8 mouse cellular contexts compared by ENCODE assay signal in the genomic region with DNA sequence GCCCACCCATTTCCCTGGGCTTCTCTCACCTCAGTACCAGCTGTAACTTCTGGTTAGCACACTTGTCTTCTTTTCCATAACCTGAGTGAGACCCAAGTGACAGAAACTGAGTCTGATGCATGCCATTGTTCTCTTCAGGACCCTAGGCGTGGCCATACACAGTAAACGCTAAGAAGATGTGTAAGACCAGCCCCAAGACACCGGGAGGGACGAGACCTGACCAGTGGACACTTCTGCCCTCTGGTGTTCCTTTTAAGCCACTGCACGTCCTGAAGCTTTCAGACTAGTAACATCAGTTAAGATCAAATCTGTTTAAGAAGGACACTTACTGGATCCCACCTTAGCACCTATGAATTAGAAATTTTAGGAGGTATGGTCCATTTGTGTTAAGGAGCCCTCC. TPM values are rescaled to one million over a fixed set of nuclear protein-coding genes. Genes with fewer than 3 reads are reported as not detected.
DNase-seq lines count a peak whose midpoint lies in the region; ATAC-seq and TF ChIP-seq lines count a peak whose summit lies in the region.

No protein-coding gene starts in this region.

- in situ Hi-C loops in Patski (cut with MboI; ENCODE audit: low pct_unique_long_range_greater_than_20kb) = no loop called here

- no peak overlapping the region for H3K4me3 ChIP-seq in heart, adult 2 months
- H3K4me3 ChIP-seq in heart, embryonic 12.5 days = no peak overlapping the region
- no peak overlapping the region for H3K4me3 ChIP-seq in heart, postnatal 0 days (ENCODE audit: low read depth, low read length)
- H3K4me3 ChIP-seq in midbrain, embryonic 15.5 days = no peak overlapping the region
- H3K4me3 ChIP-seq in stomach, postnatal 0 days (ENCODE audit: low read depth, low read length) = no peak overlapping the region

- no peaks in the 10 kb centered on the region for H3K9me3 ChIP-seq in heart, embryonic 12.5 days (replicated peaks)
- H3K9me3 ChIP-seq in heart, postnatal 0 days (replicated peaks; ENCODE audit: control insufficient read depth, low read length) = no peaks in the 10 kb centered on the region
- H3K9me3 ChIP-seq in midbrain, embryonic 15.5 days = no peaks in the 10 kb centered on the region
- no peaks in the 10 kb centered on the region for H3K9me3 ChIP-seq in stomach, postnatal 0 days (ENCODE audit: control insufficient read depth, low read length)

- peak; percentile 66 to 72 for DNase-seq in heart, adult 2 months
- DNase-seq in Patski (ENCODE audit: low read depth, low spot score) = no peak
- DNase-seq in embryo, embryonic 9.5 days (ENCODE audit: extremely low spot score) = peak; percentile 74
- peak; percentile 81 for DNase-seq in heart, postnatal 0 days (ENCODE audit: low spot score)
- peak; percentile 78 to 85 for DNase-seq in left cerebral cortex, postnatal 25 days (ENCODE audit: low spot score in 2 of 2)
- DNase-seq in stomach, postnatal 0 days (ENCODE audit: low spot score) = peak; percentile 63

- POLR2A ChIA-PET in Patski (lab: Charles Lee) = interaction anchor here (0.9 to 1.7 kb wide), 4 partner anchors 14 to 33 kb away, joined by 3 to 7 read pairs (median 4); no protein-coding TSS in a partner anchor

- TF ChIP-seq CTCF in heart, adult 2 months (IDR thresholded peaks at IDR 0.05) = no peak
- TF ChIP-seq CTCF in Patski (IDR thresholded peaks at IDR 0.05) = peak; percentile 83
- TF ChIP-seq CTCF in heart, postnatal 0 days (IDR thresholded peaks at IDR 0.05; ENCODE audit: low read depth) = peak; percentile 98
- TF ChIP-seq CTCF in stomach, postnatal 0 days (IDR thresholded peaks at IDR 0.05; ENCODE audit: low read depth) = peak; percentile 98

- no peak overlapping the region for H3K9ac ChIP-seq in heart, adult 2 months (ENCODE audit: low read depth, low read length)
- no peak overlapping the region for H3K9ac ChIP-seq in heart, embryonic 12.5 days
- H3K9ac ChIP-seq in heart, postnatal 0 days (replicated peaks; ENCODE audit: low read depth, low read length) = no peak overlapping the region
- H3K9ac ChIP-seq in midbrain, embryonic 15.5 days = no peak overlapping the region
- H3K9ac ChIP-seq in stomach, postnatal 0 days (ENCODE audit: low read length) = no peak overlapping the region

- H3K27ac ChIP-seq in heart, adult 2 months = no peak overlapping the region
- H3K27ac ChIP-seq in heart, embryonic 12.5 days (ENCODE audit: poor library complexity, severe bottlenecking) = no peak overlapping the region
- no peak overlapping the region for H3K27ac ChIP-seq in heart, postnatal 0 days (ENCODE audit: low read depth)
- no peak overlapping the region for H3K27ac ChIP-seq in midbrain, embryonic 15.5 days
- H3K27ac ChIP-seq in stomach, postnatal 0 days (replicated peaks) = no peak overlapping the region

- no peak overlapping the region for H3K4me2 ChIP-seq in heart, embryonic 12.5 days
- no peak overlapping the region for H3K4me2 ChIP-seq in heart, postnatal 0 days (ENCODE audit: low read depth, low read length)
- peak overlapping the region; percentile 18 for H3K4me2 ChIP-seq in midbrain, embryonic 15.5 days
- no peak overlapping the region for H3K4me2 ChIP-seq in stomach, postnatal 0 days (replicated peaks; ENCODE audit: low read depth)

- CTCF ChIA-PET in Patski (lab: Charles Lee) = interaction anchor here (0.9 to 5.6 kb wide), 9 partner anchors 9 to 90 kb away, joined by 3 to 68 read pairs (median 8); a partner anchor contains a TSS

- no peak for ATAC-seq in heart, embryonic 12.5 days (ENCODE audit: insufficient number of reproducible peaks, low FRiP score)
- peak; percentile 59 for ATAC-seq in Patski
- no peak for ATAC-seq in heart, postnatal 0 days (ENCODE audit: insufficient read depth, low read depth)
- peak; percentile 20 for ATAC-seq in midbrain, embryonic 15.5 days (replicated peaks)
- ATAC-seq in stomach, postnatal 0 days (ENCODE audit: low FRiP score, low TSS enrichment) = no peak

- intact Hi-C loops in heart, adult 2 months (cut with DNase I) = loop anchor here (1.0 kb wide), 1 partner anchor 32 kb away; no protein-coding TSS in a partner anchor
- intact Hi-C loops in left cerebral cortex, postnatal 25 days (cut with DNase I) = loop anchor here (1.0 to 5.0 kb wide), 2 partner anchors 32 to 98 kb away; a partner anchor contains a TSS

- no peaks in the 10 kb centered on the region for H3K27me3 ChIP-seq in heart, adult 2 months (ENCODE audit: control insufficient read depth, insufficient read depth, low read length)
- H3K27me3 ChIP-seq in heart, embryonic 12.5 days (replicated peaks) = peaks cover 4% of the 10 kb centered on the region; the same call in 1 of the 2 replicates
- peaks cover 4% of the 10 kb centered on the region for H3K27me3 ChIP-seq in Patski
- H3K27me3 ChIP-seq in heart, postnatal 0 days (ENCODE audit: control insufficient read depth, insufficient read depth, low read length) = no peaks in the 10 kb centered on the region
- H3K27me3 ChIP-seq in midbrain, embryonic 15.5 days (replicated peaks) = no peaks in the 10 kb centered on the region
- no peaks in the 10 kb centered on the region for H3K27me3 ChIP-seq in stomach, postnatal 0 days (ENCODE audit: control insufficient read depth, insufficient read depth, low read length)

- no peaks in the 10 kb centered on the region for H3K79me2 ChIP-seq in heart, adult 2 months (replicated peaks; ENCODE audit: control insufficient read depth, insufficient read depth, low read length)

- no peaks in the 10 kb centered on the region for H3K36me3 ChIP-seq in heart, adult 2 months (ENCODE audit: control insufficient read depth, insufficient read depth, low read length)
- H3K36me3 ChIP-seq in heart, embryonic 12.5 days = no peaks in the 10 kb centered on the region
- no peaks in the 10 kb centered on the region for H3K36me3 ChIP-seq in heart, postnatal 0 days (replicated peaks; ENCODE audit: control insufficient read depth, insufficient read depth, low read length)
- no peaks in the 10 kb centered on the region for H3K36me3 ChIP-seq in midbrain, embryonic 15.5 days (replicated peaks)
- no peaks in the 10 kb centered on the region for H3K36me3 ChIP-seq in stomach, postnatal 0 days (ENCODE audit: control insufficient read depth, insufficient read depth, low read length)

- no peak for TF ChIP-seq POLR2A in heart, adult 2 months (IDR thresholded peaks at IDR 0.05; ENCODE audit: insufficient read depth, low read depth, low read length)

- under 1% methylated on average over 5 of the region's 5 CpGs for WGBS in heart, adult 2 months
- 0% methylated on average over 5 of the region's 5 CpGs for WGBS in heart, embryonic 12.5 days
- WGBS in heart, postnatal 0 days = 0% methylated on average over 5 of the region's 5 CpGs
- 2% methylated on average over 5 of the region's 5 CpGs for WGBS in midbrain, embryonic 15.5 days
- WGBS in stomach, postnatal 0 days = 2% methylated on average over 5 of the region's 5 CpGs

- peak; percentile 94 for TF ChIP-seq EP300 in heart, adult 2 months (IDR thresholded peaks at IDR 0.05; ENCODE audit: insufficient read depth, low read depth, low read length)
- TF ChIP-seq EP300 in heart, postnatal 0 days (IDR thresholded peaks at IDR 0.05; ENCODE audit: low read depth) = no peak
- no peak for TF ChIP-seq EP300 in stomach, postnatal 0 days (optimal IDR thresholded peaks at IDR 0.05)

- H3K4me1 ChIP-seq in heart, adult 2 months (ENCODE audit: control insufficient read depth, insufficient read depth, low read length) = peaks cover 6% of the 10 kb centered on the region
- H3K4me1 ChIP-seq in heart, embryonic 12.5 days (replicated peaks) = peaks cover 17% of the 10 kb centered on the region
- H3K4me1 ChIP-seq in heart, postnatal 0 days (ENCODE audit: control insufficient read depth, insufficient read depth) = peaks cover 7% of the 10 kb centered on the region
- H3K4me1 ChIP-seq in midbrain, embryonic 15.5 days = peaks cover 19% of the 10 kb centered on the region
- H3K4me1 ChIP-seq in stomach, postnatal 0 days (replicated peaks; ENCODE audit: control insufficient read depth, insufficient read depth) = no peaks in the 10 kb centered on the region; the same call in 1 of the 2 replicates

RNA-seq across cellular contexts. Expression of a gene that starts 12.0 kb away (rescaled TPM):
- total RNA-seq in heart, adult 2 months (2021) = 100 to 1,000 TPM; 214 to 275 TPM
- polyA plus RNA-seq in heart, adult 2 months (2012; rRNA removed) = 193 and 266 TPM in 2 replicates
- 1,302 and 1,316 TPM in 2 replicates for polyA plus RNA-seq in heart, embryonic 12.5 days (2016; fragmentation: Nextera tagmentation; extraction: Ambion mirVana)
- 662 TPM for polyA plus RNA-seq in Patski (2021)
- total RNA-seq in heart, postnatal 0 days (2014; rRNA removed; ENCODE audit: low replicate concordance) = 811 and 864 TPM in 2 replicates
- 522 and 571 TPM in 2 replicates for polyA plus RNA-seq in heart, postnatal 0 days (2015; fragmentation: Nextera tagmentation; extraction: Ambion mirVana)
- total RNA-seq in left cerebral cortex, postnatal 25 days (2021) = 10 to 100 TPM; 34.9 TPM
- 235 and 259 TPM in 2 replicates for polyA plus RNA-seq in midbrain, embryonic 15.5 days (2015; fragmentation: Nextera tagmentation; extraction: Ambion mirVana)
- 331 and 433 TPM in 2 replicates for polyA plus RNA-seq in stomach, postnatal 0 days (2015; fragmentation: Nextera tagmentation; extraction: Ambion mirVana)

RNA-seq across cellular contexts. Expression of a gene that starts 16.1 kb away (rescaled TPM):
- total RNA-seq in heart, adult 2 months (2021) = 10 to 100 TPM; 21.5 to 26.3 TPM
- polyA plus RNA-seq in heart, adult 2 months (2012; rRNA removed) = 30.7 and 32.2 TPM in 2 replicates
- 28.5 and 28.8 TPM in 2 replicates for polyA plus RNA-seq in heart, embryonic 12.5 days (2016; fragmentation: Nextera tagmentation; extraction: Ambion mirVana)
- 13.9 TPM for polyA plus RNA-seq in Patski (2021)
- 35.9 and 47.8 TPM in 2 replicates for total RNA-seq in heart, postnatal 0 days (2014; rRNA removed; ENCODE audit: low replicate concordance)
- 24.4 and 28.9 TPM in 2 replicates for polyA plus RNA-seq in heart, postnatal 0 days (2015; fragmentation: Nextera tagmentation; extraction: Ambion mirVana)
- total RNA-seq in left cerebral cortex, postnatal 25 days (2021) = 10 to 100 TPM; 40.0 to 46.2 TPM
- polyA plus RNA-seq in midbrain, embryonic 15.5 days (2015; fragmentation: Nextera tagmentation; extraction: Ambion mirVana) = 51.8 and 53.3 TPM in 2 replicates
- 8.1 and 9.1 TPM in 2 replicates for polyA plus RNA-seq in stomach, postnatal 0 days (2015; fragmentation: Nextera tagmentation; extraction: Ambion mirVana)

Comparison
In these comparisons a context has a peak if more than half of its experiments do, and no peak if none do; other contexts are left out.
1. ATAC-seq: peak in Patski (single experiment) and midbrain, embryonic 15.5 days (single experiment); none in heart, embryonic 12.5 days (single experiment), heart, postnatal 0 days (single experiment) and stomach, postnatal 0 days (single experiment).